Mouse (Mus musculus) megakaryocyte, embryonic 14.5 days (primary cell): ENCODE results near the gene Gm45021. TPM values are rescaled to one million over a fixed set of nuclear protein-coding genes. Genes with fewer than 3 reads are reported as not detected.

Experiments used
- H3K27me3 ChIP-seq: replicated peaks from 2 replicates; pipeline ENCODE3; 2012; ENCODE audit warnings: inconsistent platforms
- H3K36me3 ChIP-seq: replicated peaks from 2 replicates; pipeline ENCODE3; 2012; ENCODE audit warnings: low read length, inconsistent platforms, mixed read lengths
- H3K4me1 ChIP-seq: 2 replicates; pipeline ENCODE4 v1.6.1; 2012; ENCODE audit warnings: inconsistent platforms
- H3K4me3 ChIP-seq: replicated peaks from 2 replicates; pipeline ENCODE3; 2012; ENCODE audit warnings: moderate library complexity, mild to moderate bottlenecking, inconsistent platforms
- H3K9me3 ChIP-seq: 2 replicates; pipeline ENCODE4 v1.6.1; 2012; ENCODE audit warnings: inconsistent platforms
- FLI1 ChIP-seq: IDR thresholded peaks from 2 replicates; pipeline ENCODE4 v1.6.1; 2012; ENCODE audit warnings: low read length, inconsistent platforms, mixed read lengths
- GATA1 ChIP-seq: IDR thresholded peaks from 3 replicates; pipeline ENCODE4 v1.6.1; 2012; ENCODE audit warnings: mixed read lengths, low read length, inconsistent platforms, borderline replicate concordance
- polyA plus RNA-seq: library from polyadenylated mRNA; stranded (reverse); fragments of >175 nt; gene quantifications from 2 replicates; pipeline ENCODE4 v1.2.3, GENCODE M21; 2012; ENCODE audit warnings: low replicate concordance; ENCODE audit not compliant: insufficient read depth

The Gm45021 gene
- polyA plus RNA-seq, 1 experiment, result not detected

DNA sequence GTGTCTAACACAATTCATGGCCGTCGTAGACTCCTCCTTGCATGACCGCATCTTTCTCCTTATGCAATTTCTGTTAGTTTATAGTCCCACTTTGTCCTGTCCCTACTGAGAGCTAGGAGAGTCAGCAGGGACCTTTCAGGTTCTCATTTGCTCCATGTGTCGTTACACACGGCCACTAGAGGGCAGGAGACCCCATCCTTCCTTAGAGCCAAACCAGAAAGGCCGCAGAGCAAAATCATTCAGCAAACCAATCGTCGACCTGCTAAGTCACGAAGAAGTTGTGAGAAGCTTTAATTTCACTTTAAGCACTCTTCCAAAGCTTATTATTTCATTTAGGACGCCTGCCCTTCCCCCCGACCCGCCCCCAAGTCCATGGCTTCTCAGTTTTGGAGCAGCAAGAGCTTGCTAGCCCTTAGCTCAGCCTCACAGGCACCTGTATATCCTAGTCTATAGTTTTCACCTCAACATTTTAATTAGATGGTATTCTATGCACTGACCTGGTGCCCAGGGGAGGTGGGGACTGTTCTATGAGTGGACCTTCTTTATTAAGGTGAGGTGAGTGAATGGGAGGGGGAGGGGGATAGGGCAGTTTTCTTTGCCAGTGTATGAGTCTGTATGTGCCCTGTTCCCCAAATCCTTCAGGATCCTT lies 56.4 kb downstream of the Gm45021 start:
- peak overlapping the region; percentile 80 for H3K4me3 ChIP-seq
- TF ChIP-seq FLI1 (no peak), GATA1 (no peak)

DNA sequence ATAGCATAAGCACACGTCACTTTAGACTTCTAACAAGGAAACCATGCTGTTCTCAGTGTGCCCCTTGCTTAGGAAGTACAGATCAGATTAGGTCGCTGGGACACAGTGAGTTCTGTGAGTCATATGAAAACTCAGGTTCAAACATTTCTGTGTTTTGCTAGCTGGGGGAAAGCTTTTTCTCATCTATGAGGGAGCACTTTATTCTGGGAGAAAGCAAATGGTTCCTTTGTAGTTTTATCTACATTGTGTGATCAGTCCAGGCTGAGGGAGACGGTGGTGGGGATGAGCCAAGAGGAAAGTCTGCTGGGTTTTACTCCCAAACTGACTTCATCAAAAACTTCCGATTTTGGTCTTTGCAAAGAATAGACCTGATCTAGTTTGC lies 56.9 kb downstream of the Gm45021 start:
- no peak overlapping the region for H3K4me3 ChIP-seq
- peaks cover 3% of the 10 kb centered on the region for H3K27me3 ChIP-seq
- no peak for TF ChIP-seq GATA1
- TF ChIP-seq FLI1, result no peak
- peaks cover 8% of the 10 kb centered on the region for H3K9me3 ChIP-seq
- H3K4me1 ChIP-seq, result peaks cover 32% of the 10 kb centered on the region
- peaks cover 6% of the 10 kb centered on the region for H3K36me3 ChIP-seq

More for the DNA sequence above, 56.4 kb downstream of the Gm45021 start:
- H3K36me3 ChIP-seq, result peaks cover 6% of the 10 kb centered on the region
- H3K9me3 ChIP-seq, result peaks cover 8% of the 10 kb centered on the region
- H3K27me3 ChIP-seq, result peaks cover 3% of the 10 kb centered on the region
- peaks cover 32% of the 10 kb centered on the region for H3K4me1 ChIP-seq

DNA sequence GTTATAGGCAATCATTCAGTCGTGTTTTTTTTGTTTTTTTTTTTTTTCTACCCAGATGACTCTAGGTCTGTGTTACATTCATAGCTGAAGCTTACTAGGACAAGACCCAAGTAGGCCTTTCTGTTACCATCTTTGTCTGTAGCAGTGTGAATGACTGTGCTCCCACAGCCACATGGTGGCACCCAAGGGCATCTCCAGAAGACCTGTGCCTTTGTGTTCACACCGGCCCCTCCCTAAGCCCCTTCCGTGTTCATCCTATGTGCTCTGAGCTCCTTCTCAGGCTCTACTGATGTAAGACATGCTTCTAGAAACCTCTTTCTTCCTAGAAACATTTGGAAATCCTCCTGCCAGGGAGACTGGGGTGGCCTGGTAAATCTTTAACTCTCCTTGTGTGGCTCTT lies 57.6 kb downstream of the Gm45021 start, which contains the start of gene Gimap8:
TSS of gene Gimap8 (plus strand) at position 240 of the 400 bp plus-strand sequence.
- TF ChIP-seq GATA1 (no peak), FLI1 (no peak)
- Histone ChIP-seq H3K4me3 (peak within 1 kb of the TSS; percentile 77), H3K36me3 (peaks cover 6% of the 10 kb centered on the region), H3K9me3 (peaks cover 8% of the 10 kb centered on the region), H3K4me1 (peaks cover 32% of the 10 kb centered on the region), H3K27me3 (peaks cover 3% of the 10 kb centered on the region)

DNA sequence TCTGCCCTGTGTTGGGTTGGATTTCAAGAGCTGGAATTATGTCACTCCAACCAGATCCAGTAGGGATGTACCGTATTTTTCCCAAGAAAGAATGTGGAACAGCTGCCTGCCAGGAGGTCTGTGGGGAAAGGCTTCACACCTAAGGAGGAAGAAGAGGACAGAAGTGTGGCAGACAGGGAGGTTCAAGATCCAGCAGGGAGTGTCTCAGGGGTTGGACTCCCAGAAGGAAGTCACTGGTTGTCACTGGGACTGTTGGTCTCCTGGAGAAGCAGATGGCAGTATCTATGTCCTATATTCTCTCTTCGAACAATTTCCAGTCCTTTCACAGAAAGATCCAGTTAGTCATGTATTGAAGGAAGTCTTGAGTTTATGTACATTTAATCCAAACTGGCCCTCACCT lies 58.2 kb downstream of the Gm45021 start:
- peaks cover 32% of the 10 kb centered on the region for H3K4me1 ChIP-seq
- peaks cover 8% of the 10 kb centered on the region for H3K9me3 ChIP-seq
- TF ChIP-seq GATA1, result no peak
- TF ChIP-seq FLI1, result no peak
- H3K36me3 ChIP-seq, result peaks cover 6% of the 10 kb centered on the region
- H3K4me3 ChIP-seq, result no peak overlapping the region
- H3K27me3 ChIP-seq, result peaks cover 3% of the 10 kb centered on the region

DNA sequence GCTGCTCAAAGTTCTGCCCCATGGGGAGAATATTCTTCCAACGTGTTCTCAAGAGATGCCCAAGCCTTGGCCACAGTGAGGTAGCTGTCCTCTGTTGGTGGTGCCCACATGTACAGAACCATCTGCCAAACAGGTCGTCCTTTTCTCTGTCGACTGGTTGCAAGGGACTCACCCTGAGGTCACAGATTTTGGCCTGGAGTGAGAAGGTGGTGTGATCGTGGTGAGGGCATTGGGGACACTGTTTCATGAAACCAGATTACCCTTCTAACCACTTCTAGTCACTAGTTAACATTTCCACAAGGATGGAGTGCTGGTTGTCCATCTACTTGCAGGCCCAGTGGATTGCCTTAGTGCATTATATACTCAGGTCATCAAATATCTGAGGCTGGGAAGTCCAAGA lies 59.4 kb downstream of the Gm45021 start:
- TF ChIP-seq FLI1 (no peak), GATA1 (no peak)
- H3K9me3 ChIP-seq, result peaks cover 8% of the 10 kb centered on the region

GRCm38 (mm10) chr6:48650041-48650440 lies 60.6 kb downstream of the Gm45021 start:
- Histone ChIP-seq H3K4me1 (peaks cover 30% of the 10 kb centered on the region), H3K36me3 (peaks cover 6% of the 10 kb centered on the region), H3K9me3 (peaks cover 8% of the 10 kb centered on the region), H3K4me3 (no peak overlapping the region), H3K27me3 (peaks cover 3% of the 10 kb centered on the region)
- no peak for TF ChIP-seq FLI1
- TF ChIP-seq GATA1, result no peak

More for the DNA sequence above, 59.4 kb downstream of the Gm45021 start:
- H3K27me3 ChIP-seq, result peaks cover 3% of the 10 kb centered on the region
- no peak overlapping the region for H3K4me3 ChIP-seq
- peaks cover 6% of the 10 kb centered on the region for H3K36me3 ChIP-seq
- H3K4me1 ChIP-seq, result peaks cover 32% of the 10 kb centered on the region

GRCm38 (mm10) chr6:48658721-48659120 lies 69.3 kb downstream of the Gm45021 start:
- peaks cover 6% of the 10 kb centered on the region for H3K27me3 ChIP-seq
- no peak for TF ChIP-seq GATA1
- no peak for TF ChIP-seq FLI1
- H3K4me1 ChIP-seq, result peaks cover 4% of the 10 kb centered on the region
- no peaks in the 10 kb centered on the region for H3K9me3 ChIP-seq
- H3K4me3 ChIP-seq, result no peak overlapping the region
- no peaks in the 10 kb centered on the region for H3K36me3 ChIP-seq

Other genes with a start within 250 kb of the Gm45021 start
- 0.88 and 1.0 TPM in 2 replicates for gene Krba1, start 194.0 kb upstream of the Gm45021 start, polyA plus RNA-seq
- gene Zfp467, start 143.8 kb upstream of the Gm45021 start, polyA plus RNA-seq, result 1.2 and 13.4 TPM in 2 replicates
- gene Sspo, start 141.4 kb upstream of the Gm45021 start, polyA plus RNA-seq, result not detected in 2 replicates
- 2.1 TPM in 1 of 2 replicates, not detected in the other for gene Atp6v0e2, start 52.0 kb upstream of the Gm45021 start, polyA plus RNA-seq
- 9.9 and 12.4 TPM in 2 replicates for gene Lrrc61, start 34.8 kb upstream of the Gm45021 start, polyA plus RNA-seq
- not detected in 2 replicates for gene Rarres2, start 16.8 kb upstream of the Gm45021 start, polyA plus RNA-seq
- gene Repin1, start 4.3 kb downstream of the Gm45021 start, polyA plus RNA-seq, result 72.0 and 191 TPM in 2 replicates
- gene Gm44965, start 4.3 kb downstream of the Gm45021 start, polyA plus RNA-seq, result not detected in 2 replicates
- 4.2 and 5.8 TPM in 2 replicates for gene Zfp775, start 12.5 kb downstream of the Gm45021 start, polyA plus RNA-seq
- gene AI854703, start 37.2 kb downstream of the Gm45021 start, polyA plus RNA-seq, result 2.0 and 7.4 TPM in 2 replicates
- gene Gimap8, start 57.6 kb downstream of the Gm45021 start, polyA plus RNA-seq, result 0.31 TPM in 1 of 2 replicates, not detected in the other
- 2.5 TPM in 1 of 2 replicates, not detected in the other for gene Gimap9, start 86.5 kb downstream of the Gm45021 start, polyA plus RNA-seq
- 0.32 TPM in 1 of 2 replicates, not detected in the other for gene Gimap4, start 94.9 kb downstream of the Gm45021 start, polyA plus RNA-seq
- gene Gimap6, start 118.6 kb downstream of the Gm45021 start, polyA plus RNA-seq, result 1.2 and 5.9 TPM in 2 replicates
- gene Gm28053, start 129.0 kb downstream of the Gm45021 start, polyA plus RNA-seq, result not detected in 2 replicates
- gene Gimap7, start 129.0 kb downstream of the Gm45021 start, polyA plus RNA-seq, result not detected in 2 replicates
- 18.4 and 38.1 TPM in 2 replicates for gene Gimap1, start 149.4 kb downstream of the Gm45021 start, polyA plus RNA-seq
- 12.5 and 21.4 TPM in 2 replicates for gene Gimap5, start 156.6 kb downstream of the Gm45021 start, polyA plus RNA-seq
- gene Gimap3, start 181.2 kb downstream of the Gm45021 start, polyA plus RNA-seq, result 2.3 TPM in 1 of 2 replicates, not detected in the other